Mouse (Mus musculus): Measurements from ENCODE around the gene Rnf34. TPM values are rescaled to one million over a fixed set of nuclear protein-coding genes. Genes with fewer than 3 reads are reported as not detected.
A peak's percentile ranks its signal among the peaks of the same experiment; 100 is the strongest.

The Rnf34 gene
- polyA plus RNA-seq, 1 experiment from 2014 or later: 37.1 TPM

GRCm38 (mm10) chr5:122888612-122889214 is 38.9 kb downstream of the Rnf34 start:
- 88% methylated on average over 16 of the region's 16 CpGs for WGBS

GRCm38 (mm10) chr5:122890396-122890795 is 40.5 kb downstream of the Rnf34 start:
- DNase-seq (ENCODE audit: low spot score): no peak
- no peaks in the 10 kb centered on the region for H3K4me1 ChIP-seq (ENCODE audit: control insufficient read depth, insufficient read depth, low read length)

More at GRCm38 (mm10) chr5:122888612-122889214, 38.9 kb downstream of the Rnf34 start:
- DNase-seq (ENCODE audit: low spot score): no peak
- Histone ChIP-seq H3K9me3 (ENCODE audit: control insufficient read depth, low read length) (no peaks in the 10 kb centered on the region), H3K27me3 (replicated peaks; ENCODE audit: control insufficient read depth, insufficient read depth, low read length) (no peaks in the 10 kb centered on the region), H3K4me3 (ENCODE audit: low read depth, low read length) (no peak overlapping the region), H3K4me1 (ENCODE audit: control insufficient read depth, insufficient read depth, low read length) (no peaks in the 10 kb centered on the region), H3K27ac (replicated peaks; ENCODE audit: low read depth, low read length) (no peak overlapping the region), H3K36me3 (ENCODE audit: control insufficient read depth, insufficient read depth, low read length) (peaks cover 5% of the 10 kb centered on the region; the same call in 1 of the 2 replicates), H3K9ac (ENCODE audit: low read depth, low read length) (no peak overlapping the region), H3K4me2 (ENCODE audit: low read depth, low read length) (no peak overlapping the region)
- ATAC-seq (ENCODE audit: low read depth): no peak

GRCm38 (mm10) chr5:122893270-122893669 is 43.4 kb downstream of the Rnf34 start:
- H3K4me1 ChIP-seq (ENCODE audit: control insufficient read depth, insufficient read depth, low read length): peaks cover 5% of the 10 kb centered on the region; the same call in 1 of the 2 replicates
- H3K27me3 ChIP-seq (replicated peaks; ENCODE audit: control insufficient read depth, insufficient read depth, low read length): no peaks in the 10 kb centered on the region
- DNase-seq (ENCODE audit: low spot score) (no peak), ATAC-seq (ENCODE audit: low read depth) (no peak)
- no peak overlapping the region for H3K27ac ChIP-seq (replicated peaks; ENCODE audit: low read depth, low read length)
- WGBS: 95% methylated on average over 6 of the region's 6 CpGs
- H3K9me3 ChIP-seq (ENCODE audit: control insufficient read depth, low read length): no peaks in the 10 kb centered on the region
- H3K9ac ChIP-seq (ENCODE audit: low read depth, low read length): no peak overlapping the region
- 0 out of 2 replicates have a peak, but pooled peaks cover 3% of the 10 kb centered on the region for H3K36me3 ChIP-seq (ENCODE audit: control insufficient read depth, insufficient read depth, low read length)
- no peak overlapping the region for H3K4me3 ChIP-seq (ENCODE audit: low read depth, low read length)
- no peak overlapping the region for H3K4me2 ChIP-seq (ENCODE audit: low read depth, low read length)

More at GRCm38 (mm10) chr5:122890396-122890795, 40.5 kb downstream of the Rnf34 start:
- 68% methylated on average over 2 of the region's 2 CpGs for WGBS
- Histone ChIP-seq H3K27ac (replicated peaks; ENCODE audit: low read depth, low read length) (no peak overlapping the region), H3K4me2 (ENCODE audit: low read depth, low read length) (no peak overlapping the region), H3K9me3 (ENCODE audit: control insufficient read depth, low read length) (no peaks in the 10 kb centered on the region), H3K4me3 (ENCODE audit: low read depth, low read length) (no peak overlapping the region), H3K27me3 (replicated peaks; ENCODE audit: control insufficient read depth, insufficient read depth, low read length) (no peaks in the 10 kb centered on the region), H3K9ac (ENCODE audit: low read depth, low read length) (no peak overlapping the region), H3K36me3 (ENCODE audit: control insufficient read depth, insufficient read depth, low read length) (0 out of 2 replicates have a peak, but pooled peaks cover 5% of the 10 kb centered on the region)
- ATAC-seq (ENCODE audit: low read depth): no peak

GRCm38 (mm10) chr5:122894007-122894637 is 44.3 kb downstream of the Rnf34 start:
- H3K4me3 ChIP-seq (ENCODE audit: low read depth, low read length): no peak overlapping the region
- H3K9ac ChIP-seq (ENCODE audit: low read depth, low read length): no peak overlapping the region
- H3K27ac ChIP-seq (replicated peaks; ENCODE audit: low read depth, low read length): no peak overlapping the region
- no peaks in the 10 kb centered on the region for H3K36me3 ChIP-seq (ENCODE audit: control insufficient read depth, insufficient read depth, low read length)
- no peaks in the 10 kb centered on the region for H3K27me3 ChIP-seq (replicated peaks; ENCODE audit: control insufficient read depth, insufficient read depth, low read length)
- H3K4me1 ChIP-seq (ENCODE audit: control insufficient read depth, insufficient read depth, low read length): peaks cover 14% of the 10 kb centered on the region
- WGBS: 91% methylated on average over 5 of the region's 5 CpGs
- DNase-seq (ENCODE audit: low spot score) (no peak), ATAC-seq (ENCODE audit: low read depth) (no peak)
- H3K4me2 ChIP-seq (ENCODE audit: low read depth, low read length): no peak overlapping the region
- H3K9me3 ChIP-seq (ENCODE audit: control insufficient read depth, low read length): no peaks in the 10 kb centered on the region

GRCm38 (mm10) chr5:122894821-122895220 is 45.0 kb downstream of the Rnf34 start:
- 73% methylated on average over 4 of the region's 4 CpGs for whole genome bisulfite sequencing
- no peaks in the 10 kb centered on the region for H3K9me3 ChIP-seq (ENCODE audit: control insufficient read depth, low read length)
- no peak overlapping the region for H3K27ac ChIP-seq (replicated peaks; ENCODE audit: low read depth, low read length)
- no peak for ATAC-seq (ENCODE audit: low read depth)
- H3K4me2 ChIP-seq (ENCODE audit: low read depth, low read length): no peak overlapping the region
- no peak overlapping the region for H3K4me3 ChIP-seq (ENCODE audit: low read depth, low read length)
- H3K9ac ChIP-seq (ENCODE audit: low read depth, low read length): peak overlapping the region; percentile 19; the same call in 1 of the 2 replicates
- H3K36me3 ChIP-seq (ENCODE audit: control insufficient read depth, insufficient read depth, low read length): no peaks in the 10 kb centered on the region
- H3K4me1 ChIP-seq (ENCODE audit: control insufficient read depth, insufficient read depth, low read length): peaks cover 14% of the 10 kb centered on the region
- no peak for DNase-seq (ENCODE audit: low spot score)
- no peaks in the 10 kb centered on the region for H3K27me3 ChIP-seq (replicated peaks; ENCODE audit: control insufficient read depth, insufficient read depth, low read length)

GRCm38 (mm10) chr5:122898153-122898552 is 48.3 kb downstream of the Rnf34 start:
- Histone ChIP-seq H3K4me1 (ENCODE audit: control insufficient read depth, insufficient read depth, low read length) (peaks cover 14% of the 10 kb centered on the region), H3K27ac (replicated peaks; ENCODE audit: low read depth, low read length) (no peak overlapping the region), H3K4me3 (ENCODE audit: low read depth, low read length) (no peak overlapping the region; the same call in 1 of the 2 replicates), H3K36me3 (ENCODE audit: control insufficient read depth, insufficient read depth, low read length) (no peaks in the 10 kb centered on the region), H3K9ac (ENCODE audit: low read depth, low read length) (0 out of 2 replicates have a peak overlapping the region, but pooled peaks have one; percentile 15), H3K4me2 (ENCODE audit: low read depth, low read length) (no peak overlapping the region), H3K9me3 (ENCODE audit: control insufficient read depth, low read length) (no peaks in the 10 kb centered on the region), H3K27me3 (replicated peaks; ENCODE audit: control insufficient read depth, insufficient read depth, low read length) (no peaks in the 10 kb centered on the region)
- DNase-seq (ENCODE audit: low spot score) (no peak), ATAC-seq (ENCODE audit: low read depth) (no peak)
- 75% methylated on average over 6 of the region's 6 CpGs for WGBS

GRCm38 (mm10) chr5:122898963-122899776 is 49.3 kb downstream of the Rnf34 start:
- Histone ChIP-seq H3K4me2 (ENCODE audit: low read depth, low read length) (peak overlapping the region; percentile 88), H3K9me3 (ENCODE audit: control insufficient read depth, low read length) (no peaks in the 10 kb centered on the region), H3K27ac (replicated peaks; ENCODE audit: low read depth, low read length) (peak overlapping the region; percentile 91), H3K4me3 (ENCODE audit: low read depth, low read length) (peak overlapping the region; percentile 83), H3K36me3 (ENCODE audit: control insufficient read depth, insufficient read depth, low read length) (no peaks in the 10 kb centered on the region), H3K4me1 (ENCODE audit: control insufficient read depth, insufficient read depth, low read length) (peaks cover 14% of the 10 kb centered on the region), H3K27me3 (replicated peaks; ENCODE audit: control insufficient read depth, insufficient read depth, low read length) (no peaks in the 10 kb centered on the region), H3K9ac (ENCODE audit: low read depth, low read length) (peak overlapping the region; percentile 91)
- no peak for ATAC-seq (ENCODE audit: low read depth)
- no peak for DNase-seq (ENCODE audit: low spot score)
- 1% methylated on average over 39 of the region's 45 CpGs for WGBS

- ATAC-seq (ENCODE audit: low read depth) (peak; percentile 99), DNase-seq (ENCODE audit: low spot score) (peak; percentile 97)
- peak overlapping the region; percentile 83 for H3K4me3 ChIP-seq (ENCODE audit: low read depth, low read length)
- H3K9me3 ChIP-seq (ENCODE audit: control insufficient read depth, low read length): no peaks in the 10 kb centered on the region
- no peaks in the 10 kb centered on the region for H3K36me3 ChIP-seq (ENCODE audit: control insufficient read depth, insufficient read depth, low read length)
- WGBS: 0% methylated on average over 5 of the region's 120 CpGs
- peak overlapping the region; percentile 91 for H3K27ac ChIP-seq (replicated peaks; ENCODE audit: low read depth, low read length)
- H3K4me2 ChIP-seq (ENCODE audit: low read depth, low read length): peak overlapping the region; percentile 88
- peaks cover 14% of the 10 kb centered on the region for H3K4me1 ChIP-seq (ENCODE audit: control insufficient read depth, insufficient read depth, low read length)
- peak overlapping the region; percentile 91 for H3K9ac ChIP-seq (ENCODE audit: low read depth, low read length)
- H3K27me3 ChIP-seq (replicated peaks; ENCODE audit: control insufficient read depth, insufficient read depth, low read length): no peaks in the 10 kb centered on the region
Observed at GRCm38 (mm10) chr5:122899777-122900557, 50.1 kb downstream of the Rnf34 start.

Measured in embryonic facial prominence, embryonic 14.5 days (tissue).